Mouse (Mus musculus): Measurements from ENCODE around the gene Tmem130. TPM values are rescaled to one million over a fixed set of nuclear protein-coding genes. Genes with fewer than 3 reads are reported as not detected.
"Not testable (repeated sequence)": the region's sequence is repeated elsewhere in the genome, so short reads cannot be mapped to it uniquely, and the experiment has no call there.

The Tmem130 gene
- polyA plus RNA-seq, 1 experiment from 2014 or later = 14.5 TPM

DNA sequence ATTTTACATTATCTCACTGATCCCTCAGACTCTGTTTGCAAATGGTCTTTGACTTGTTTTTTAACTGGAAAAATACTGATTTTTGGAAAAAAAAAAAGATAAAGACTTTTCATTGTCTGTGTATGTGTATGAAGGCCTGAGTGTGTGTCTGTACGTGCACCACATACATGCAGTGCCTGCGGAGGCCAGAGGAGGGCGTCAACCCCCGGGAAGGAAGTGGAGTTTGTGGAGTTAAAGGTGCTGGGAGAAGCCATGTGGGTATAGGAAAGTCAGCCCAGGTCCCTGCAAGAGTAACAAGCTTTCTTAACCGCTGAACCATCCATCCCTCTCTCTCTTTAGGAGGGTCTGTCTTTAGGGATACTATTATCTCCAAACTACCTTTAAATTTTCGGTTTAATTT lies 11.6 kb upstream of the Tmem130 start:
- no peak for DNase-seq (ENCODE audit: low spot score)
- no peaks in the 10 kb centered on the region for H3K9me3 ChIP-seq (ENCODE audit: control insufficient read depth, low read length)
- no peak for ATAC-seq (replicated peaks; ENCODE audit: low FRiP score)
- no peak overlapping the region for H3K4me3 ChIP-seq (ENCODE audit: low read depth, low read length)
- H3K9ac ChIP-seq (ENCODE audit: low read length) = no peak overlapping the region
- WGBS = 92% methylated on average over 6 of the region's 6 CpGs
- peaks cover 7% of the 10 kb centered on the region; the same call in 1 of the 2 replicates for H3K36me3 ChIP-seq (ENCODE audit: control insufficient read depth, insufficient read depth, low read length)
- peaks cover 5% of the 10 kb centered on the region; the same call in 1 of the 2 replicates for H3K4me1 ChIP-seq (replicated peaks; ENCODE audit: control insufficient read depth, insufficient read depth, low read length)
- H3K4me2 ChIP-seq (ENCODE audit: low read depth, low read length, severe bottlenecking) = no peak overlapping the region
- no peak overlapping the region for H3K27ac ChIP-seq (ENCODE audit: low read depth, low read length)
- no peaks in the 10 kb centered on the region for H3K27me3 ChIP-seq (ENCODE audit: control insufficient read depth, insufficient read depth, low read length)

DNA sequence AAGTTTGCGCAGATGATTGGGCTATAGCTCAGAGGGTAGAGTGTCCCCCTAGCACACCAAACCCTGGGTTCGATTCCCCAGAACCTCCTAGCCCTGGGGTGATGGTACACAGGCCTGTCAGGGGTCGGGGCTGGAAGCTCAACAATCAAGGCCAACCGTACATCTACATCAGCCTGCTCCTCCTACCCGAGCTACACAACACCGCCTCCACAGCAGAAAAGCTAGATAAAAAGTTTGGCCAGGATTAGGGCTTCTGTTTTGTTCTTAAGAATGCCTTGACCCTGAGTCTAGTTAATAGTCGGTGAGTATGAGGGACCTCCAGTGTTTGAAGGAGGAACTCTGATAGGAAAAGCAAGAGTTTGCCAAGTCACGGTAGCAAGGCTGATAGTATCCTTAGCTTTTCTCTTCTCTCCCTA lies 7.5 kb upstream of the Tmem130 start:
- no peaks in the 10 kb centered on the region for H3K27me3 ChIP-seq (ENCODE audit: control insufficient read depth, insufficient read depth, low read length)
- peaks cover 3% of the 10 kb centered on the region; the same call in 1 of the 2 replicates for H3K36me3 ChIP-seq (ENCODE audit: control insufficient read depth, insufficient read depth, low read length)
- peak overlapping the region; percentile 85 for H3K4me3 ChIP-seq (ENCODE audit: low read depth, low read length)
- H3K9me3 ChIP-seq (ENCODE audit: control insufficient read depth, low read length) = no peaks in the 10 kb centered on the region
- H3K4me1 ChIP-seq (replicated peaks; ENCODE audit: control insufficient read depth, insufficient read depth, low read length) = peaks cover 5% of the 10 kb centered on the region; the same call in 1 of the 2 replicates
- DNase-seq (ENCODE audit: low spot score) (no peak), ATAC-seq (replicated peaks; ENCODE audit: low FRiP score) (peak; percentile 13; the same call in 1 of the 2 replicates)
- H3K9ac ChIP-seq (ENCODE audit: low read length) = peak overlapping the region; percentile 93
- 0 out of 2 replicates have a peak overlapping the region, but pooled peaks have one; percentile 12 for H3K27ac ChIP-seq (ENCODE audit: low read depth, low read length)
- 40% methylated on average over 8 of the region's 8 CpGs for WGBS
- peak overlapping the region; percentile 76 for H3K4me2 ChIP-seq (ENCODE audit: low read depth, low read length, severe bottlenecking)

DNA sequence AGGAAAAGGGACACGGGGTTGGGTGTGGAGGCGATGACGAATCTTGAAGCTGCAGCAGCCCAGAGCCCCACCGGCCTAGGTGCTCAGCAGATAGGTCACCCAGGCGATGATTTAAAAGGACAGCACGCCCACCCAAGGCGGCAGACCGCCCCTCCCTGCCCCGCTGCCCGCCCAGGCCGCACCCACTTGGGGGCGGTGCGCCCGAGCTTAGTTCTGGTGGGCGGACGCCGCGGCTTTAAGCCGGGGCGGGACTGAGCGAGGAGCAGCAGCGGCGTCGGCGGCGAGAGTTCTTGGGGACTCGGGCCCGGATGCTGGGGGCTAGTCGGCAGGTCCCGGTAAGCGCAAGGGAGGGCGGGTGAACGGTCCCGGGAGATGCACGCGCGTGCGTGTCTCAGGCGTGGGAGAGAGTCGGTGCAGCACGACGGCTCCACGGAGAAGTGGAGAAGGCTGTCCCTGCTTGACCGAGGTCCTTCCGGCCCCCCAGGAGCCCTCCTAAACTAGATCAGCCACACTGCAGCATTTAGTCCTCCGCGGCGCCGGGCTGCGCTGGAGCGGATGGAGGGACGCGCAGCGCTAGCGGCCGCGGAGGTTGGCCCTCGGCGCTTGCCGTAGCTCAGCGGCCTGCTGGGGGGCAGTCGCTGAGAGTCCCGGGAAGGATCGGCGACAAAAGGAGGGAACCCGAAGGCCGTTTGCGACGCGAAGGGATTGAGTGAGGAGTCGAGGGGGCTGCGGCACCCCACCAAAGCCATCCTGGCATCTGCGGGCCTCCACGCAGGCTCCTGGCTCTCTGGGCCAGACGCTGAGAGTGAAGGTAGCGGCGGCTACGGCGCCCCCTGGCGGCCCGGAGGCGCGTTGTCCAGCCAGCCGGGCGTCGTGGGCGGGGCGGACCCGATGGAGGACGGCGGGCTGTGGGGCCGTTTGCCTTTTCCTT lies 6.6 kb upstream of the Tmem130 start:
- Histone ChIP-seq H3K4me3 (ENCODE audit: low read depth, low read length) (peak overlapping the region; percentile 85), H3K36me3 (ENCODE audit: control insufficient read depth, insufficient read depth, low read length) (peaks cover 3% of the 10 kb centered on the region; the same call in 1 of the 2 replicates), H3K27ac (ENCODE audit: low read depth, low read length) (peak overlapping the region; percentile 94), H3K27me3 (ENCODE audit: control insufficient read depth, insufficient read depth, low read length) (no peaks in the 10 kb centered on the region), H3K9ac (ENCODE audit: low read length) (peak overlapping the region; percentile 93), H3K4me1 (replicated peaks; ENCODE audit: control insufficient read depth, insufficient read depth, low read length) (peaks cover 5% of the 10 kb centered on the region; the same call in 1 of the 2 replicates), H3K4me2 (ENCODE audit: low read depth, low read length, severe bottlenecking) (peak overlapping the region; percentile 76), H3K9me3 (ENCODE audit: control insufficient read depth, low read length) (no peaks in the 10 kb centered on the region)
- under 1% methylated on average over 89 of the region's 92 CpGs for WGBS
- peak; percentile 94 for DNase-seq (ENCODE audit: low spot score)
- ATAC-seq (replicated peaks; ENCODE audit: low FRiP score) = peak; percentile 92

DNA sequence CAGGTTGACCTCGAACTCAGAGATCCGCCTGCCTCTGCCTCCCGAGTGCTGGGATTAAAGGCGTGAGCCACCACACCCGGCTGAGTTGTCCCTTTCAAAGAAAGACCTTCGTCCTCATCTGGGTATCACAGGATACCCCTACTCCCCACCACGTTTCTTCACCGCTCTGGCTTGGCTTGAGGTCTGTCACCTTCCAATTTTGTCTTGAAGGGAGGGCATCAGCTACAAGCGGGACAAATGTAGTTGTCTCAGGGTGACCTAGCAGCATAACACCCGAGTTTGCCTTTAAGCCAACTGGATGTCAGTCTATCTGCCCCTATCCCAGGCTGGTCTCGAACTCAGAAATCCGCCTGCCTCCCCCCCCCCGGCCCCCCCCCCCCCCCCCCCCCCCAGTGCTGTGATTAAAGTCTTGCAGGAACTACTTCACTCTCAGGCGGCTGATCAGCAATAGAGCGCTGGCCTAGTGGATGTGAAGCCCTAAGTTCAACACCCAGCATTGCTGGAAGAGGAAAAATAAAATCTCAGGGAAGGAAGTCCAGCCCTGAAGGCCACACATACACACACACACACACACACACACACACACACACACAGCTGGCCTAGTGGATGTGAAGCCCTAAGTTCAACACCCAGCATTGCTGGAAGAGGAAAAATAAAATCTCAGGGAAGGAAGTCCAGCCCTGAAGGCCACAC lies 5.6 kb upstream of the Tmem130 start, which contains the start of gene Trrap:
Trrap (plus strand) TSS at position 627 of the 693 bp plus-strand sequence.
- H3K9ac ChIP-seq (ENCODE audit: low read length) = peak within 1 kb of the TSS; percentile 93
- DNase-seq (ENCODE audit: low spot score); H3K9me3 ChIP-seq (ENCODE audit: control insufficient read depth, low read length); H3K27me3 ChIP-seq (ENCODE audit: control insufficient read depth, insufficient read depth, low read length); ATAC-seq (replicated peaks; ENCODE audit: low FRiP score); H3K36me3 ChIP-seq (ENCODE audit: control insufficient read depth, insufficient read depth, low read length); H3K4me1 ChIP-seq (replicated peaks; ENCODE audit: control insufficient read depth, insufficient read depth, low read length): not testable (repeated sequence)
- 82% methylated on average over 14 of the region's 15 CpGs for WGBS
- peak within 1 kb of the TSS; percentile 85 for H3K4me3 ChIP-seq (ENCODE audit: low read depth, low read length)
- H3K27ac ChIP-seq (ENCODE audit: low read depth, low read length) = peak within 1 kb of the TSS; percentile 94
- H3K4me2 ChIP-seq (ENCODE audit: low read depth, low read length, severe bottlenecking) = peak within 1 kb of the TSS; percentile 76

DNA sequence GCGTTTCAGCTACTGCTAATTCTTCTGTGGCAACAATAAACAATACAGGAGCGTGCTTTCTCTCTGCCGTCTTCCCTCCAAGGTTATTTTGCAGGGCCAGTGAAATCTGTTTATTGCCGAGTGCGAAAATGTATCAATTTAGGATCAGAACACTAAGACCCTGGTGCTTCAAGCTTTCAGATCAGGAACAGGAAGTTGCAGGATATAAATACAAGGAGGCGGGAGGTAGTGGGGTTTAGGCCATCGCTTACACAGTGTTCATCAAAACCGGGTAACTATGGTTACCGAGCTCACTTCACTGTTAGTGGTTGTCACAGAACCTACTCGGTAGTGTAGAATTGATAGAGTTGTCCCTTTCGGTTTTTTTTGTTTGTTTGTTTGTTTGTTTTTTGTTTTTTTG lies 5.0 kb upstream of the Tmem130 start:
- no peaks in the 10 kb centered on the region for H3K9me3 ChIP-seq (ENCODE audit: control insufficient read depth, low read length)
- 89% methylated on average over 11 of the region's 11 CpGs for WGBS
- H3K27ac ChIP-seq (ENCODE audit: low read depth, low read length) = no peak overlapping the region
- H3K27me3 ChIP-seq (ENCODE audit: control insufficient read depth, insufficient read depth, low read length) = peaks cover 5% of the 10 kb centered on the region
- no peak overlapping the region for H3K9ac ChIP-seq (ENCODE audit: low read length)
- ATAC-seq (replicated peaks; ENCODE audit: low FRiP score) (no peak), DNase-seq (ENCODE audit: low spot score) (no peak)
- H3K4me1 ChIP-seq (replicated peaks; ENCODE audit: control insufficient read depth, insufficient read depth, low read length) = peaks cover 5% of the 10 kb centered on the region; the same call in 1 of the 2 replicates
- no peak overlapping the region for H3K4me3 ChIP-seq (ENCODE audit: low read depth, low read length)
- peaks cover under 1% of the 10 kb centered on the region; the same call in 1 of the 2 replicates for H3K36me3 ChIP-seq (ENCODE audit: control insufficient read depth, insufficient read depth, low read length)
- H3K4me2 ChIP-seq (ENCODE audit: low read depth, low read length, severe bottlenecking) = no peak overlapping the region

DNA sequence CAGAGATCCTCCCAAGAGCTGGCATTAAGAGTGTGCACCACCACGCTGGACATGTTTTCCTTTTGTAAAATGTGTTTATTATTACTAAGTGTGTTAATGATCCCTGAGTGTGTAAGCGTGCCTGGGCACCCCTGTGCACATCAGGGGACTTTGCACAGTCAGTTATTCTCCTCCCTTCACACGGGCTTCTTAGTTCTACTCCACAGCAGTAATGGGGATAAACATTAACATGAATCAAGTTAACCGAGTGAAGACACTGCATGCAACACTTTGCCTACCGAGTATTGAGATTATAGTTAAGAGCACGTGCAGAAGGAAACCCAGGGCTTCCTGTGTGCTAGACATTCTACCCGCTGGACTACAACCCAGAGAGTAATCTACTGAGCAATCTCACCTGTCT lies 4.4 kb upstream of the Tmem130 start:
- ATAC-seq (replicated peaks; ENCODE audit: low FRiP score) = no peak
- DNase-seq (ENCODE audit: low spot score) = no peak
- Histone ChIP-seq H3K27ac (ENCODE audit: low read depth, low read length) (no peak overlapping the region), H3K4me1 (replicated peaks; ENCODE audit: control insufficient read depth, insufficient read depth, low read length) (peaks cover 9% of the 10 kb centered on the region; the same call in 1 of the 2 replicates), H3K36me3 (ENCODE audit: control insufficient read depth, insufficient read depth, low read length) (no peaks in the 10 kb centered on the region; the same call in 1 of the 2 replicates), H3K4me2 (ENCODE audit: low read depth, low read length, severe bottlenecking) (no peak overlapping the region), H3K4me3 (ENCODE audit: low read depth, low read length) (no peak overlapping the region), H3K27me3 (ENCODE audit: control insufficient read depth, insufficient read depth, low read length) (peaks cover 11% of the 10 kb centered on the region), H3K9me3 (ENCODE audit: control insufficient read depth, low read length) (no peaks in the 10 kb centered on the region), H3K9ac (ENCODE audit: low read length) (no peak overlapping the region)
- whole genome bisulfite sequencing = 84% methylated on average over 7 of the region's 7 CpGs

DNA sequence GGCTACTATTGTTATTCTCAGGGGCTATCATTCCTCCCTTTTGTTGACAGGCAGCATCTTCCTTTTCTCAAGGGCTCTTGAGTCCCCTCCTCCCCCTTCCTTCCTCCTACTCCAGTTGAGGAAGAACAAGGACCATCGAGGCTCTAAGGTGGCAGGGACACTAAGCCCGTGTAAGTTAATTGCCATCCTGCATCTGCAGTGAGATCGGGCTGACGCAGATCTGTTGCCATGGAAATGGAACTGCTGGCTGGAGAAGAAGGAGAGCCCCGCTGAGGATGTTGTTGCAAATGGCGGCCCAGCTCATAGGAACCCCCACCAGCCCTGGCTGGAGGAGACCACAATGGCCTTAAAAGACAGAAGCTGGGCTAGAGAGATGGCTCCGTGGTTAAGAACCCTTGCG lies 3.2 kb downstream of the Tmem130 start:
- Histone ChIP-seq H3K36me3 (ENCODE audit: control insufficient read depth, insufficient read depth, low read length) (no peaks in the 10 kb centered on the region), H3K4me3 (ENCODE audit: low read depth, low read length) (no peak overlapping the region), H3K9me3 (ENCODE audit: control insufficient read depth, low read length) (no peaks in the 10 kb centered on the region), H3K9ac (ENCODE audit: low read length) (no peak overlapping the region), H3K4me1 (replicated peaks; ENCODE audit: control insufficient read depth, insufficient read depth, low read length) (peaks cover 4% of the 10 kb centered on the region; the same call in 1 of the 2 replicates), H3K27me3 (ENCODE audit: control insufficient read depth, insufficient read depth, low read length) (peaks cover 12% of the 10 kb centered on the region), H3K27ac (ENCODE audit: low read depth, low read length) (no peak overlapping the region), H3K4me2 (ENCODE audit: low read depth, low read length, severe bottlenecking) (peak overlapping the region; percentile 19; the same call in 1 of the 2 replicates)
- 7% methylated on average over 8 of the region's 8 CpGs for WGBS
- ATAC-seq (replicated peaks; ENCODE audit: low FRiP score) (peak; percentile 58), DNase-seq (ENCODE audit: low spot score) (peak; percentile 66)

DNA sequence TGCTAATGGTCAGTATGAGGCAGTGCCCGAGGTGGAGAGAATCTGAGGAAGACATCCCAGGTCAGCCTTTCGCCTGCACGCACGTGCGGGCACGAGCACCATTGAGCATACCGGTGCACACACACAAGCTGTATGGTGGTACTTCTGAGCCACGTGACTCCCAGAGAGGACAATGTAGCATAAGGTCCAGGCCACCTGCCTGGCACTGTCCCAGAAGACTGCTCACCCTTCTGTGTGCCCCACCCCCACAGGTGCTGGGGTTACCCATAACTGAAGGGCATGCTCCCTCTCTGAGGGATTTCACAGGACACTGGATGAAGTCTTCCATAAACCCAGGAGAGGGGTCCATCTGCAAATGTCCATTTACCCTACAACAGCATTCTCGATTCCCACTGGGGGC lies 4.2 kb downstream of the Tmem130 start:
- Histone ChIP-seq H3K9ac (ENCODE audit: low read length) (no peak overlapping the region), H3K27ac (ENCODE audit: low read depth, low read length) (no peak overlapping the region), H3K27me3 (ENCODE audit: control insufficient read depth, insufficient read depth, low read length) (peaks cover 10% of the 10 kb centered on the region), H3K9me3 (ENCODE audit: control insufficient read depth, low read length) (no peaks in the 10 kb centered on the region), H3K4me2 (ENCODE audit: low read depth, low read length, severe bottlenecking) (no peak overlapping the region), H3K36me3 (ENCODE audit: control insufficient read depth, insufficient read depth, low read length) (no peaks in the 10 kb centered on the region), H3K4me3 (ENCODE audit: low read depth, low read length) (no peak overlapping the region), H3K4me1 (replicated peaks; ENCODE audit: control insufficient read depth, insufficient read depth, low read length) (peaks cover 4% of the 10 kb centered on the region; the same call in 1 of the 2 replicates)
- 90% methylated on average over 9 of the region's 9 CpGs for WGBS
- ATAC-seq (replicated peaks; ENCODE audit: low FRiP score) (no peak), DNase-seq (ENCODE audit: low spot score) (no peak)

All from forebrain, embryonic 11.5 days (tissue).